Comparison of ENCODE assay signal across 10 mouse cellular contexts in genomic region chr8:91329461-91329850, GRCm38 (mm10). TPM values are rescaled to one million over a fixed set of nuclear protein-coding genes. Genes with fewer than 3 reads are reported as not detected.
A peak's percentile ranks its signal among the peaks of the same experiment; 100 is the strongest.
DNase-seq lines count a peak whose midpoint lies in the region; ATAC-seq and TF ChIP-seq lines count a peak whose summit lies in the region.
"Had no signal": no experiment of that assay in that cellular context is flagged by ENCODE, and none has a peak within 500 bp of the region (broad histone marks: within the 10 kb centered on the region; RNA-seq: fewer than 3 reads in every experiment).

No protein-coding gene starts in this region.

- no peak for ATAC-seq in forebrain, embryonic 11.5 days (replicated peaks; ENCODE audit: low FRiP score)
- peak; percentile 5; the same call in 1 of the 2 replicates for ATAC-seq in hindbrain, embryonic 16.5 days
- no peak for ATAC-seq in midbrain, embryonic 16.5 days
- ATAC-seq: intestine, embryonic 16.5 days had no signal

- peak overlapping the region; percentile 54; the same call in 1 of the 2 replicates for H3K27ac ChIP-seq in left cerebral cortex, adult 2 months
- 0 out of 2 replicates have a peak overlapping the region, but pooled peaks have one; percentile 12 for H3K27ac ChIP-seq in forebrain, embryonic 11.5 days (ENCODE audit: low read depth, low read length)
- peak overlapping the region; percentile 69 for H3K27ac ChIP-seq in hindbrain, embryonic 16.5 days (ENCODE audit: low read depth, low read length)
- H3K27ac ChIP-seq in midbrain, embryonic 16.5 days (ENCODE audit: low read length), result peak overlapping the region; percentile 82

- H3K4me2 ChIP-seq in forebrain, embryonic 11.5 days (ENCODE audit: low read depth, low read length, severe bottlenecking), result no peak overlapping the region
- H3K4me2 ChIP-seq in hindbrain, embryonic 16.5 days (ENCODE audit: low read length), result peak overlapping the region; percentile 50
- peak overlapping the region; percentile 40 for H3K4me2 ChIP-seq in midbrain, embryonic 16.5 days (ENCODE audit: low read length)

- no peaks in the 10 kb centered on the region for H3K27me3 ChIP-seq in forebrain, embryonic 11.5 days (ENCODE audit: control insufficient read depth, insufficient read depth, low read length)
- H3K27me3 ChIP-seq in hindbrain, embryonic 16.5 days (replicated peaks; ENCODE audit: control insufficient read depth, insufficient read depth, low read length), result no peaks in the 10 kb centered on the region
- H3K27me3 ChIP-seq in midbrain, embryonic 16.5 days (ENCODE audit: control insufficient read depth, insufficient read depth, low read depth, low read length), result no peaks in the 10 kb centered on the region

- DNase-seq in left cerebral cortex, adult 2 months (ENCODE audit: extremely low spot score in 1 of 2, low spot score in 2 of 2), result no peak
- DNase-seq in left cerebral cortex, postnatal 4 days, result no peak
- no peak for DNase-seq in forebrain, embryonic 11.5 days (ENCODE audit: low spot score)
- no peak for DNase-seq in kidney, adult 9 months
- DNase-seq in thymus, postnatal 0 days (ENCODE audit: low spot score), result no peak
- no peak for DNase-seq in left cerebral cortex, postnatal 10 days (ENCODE audit: extremely low spot score in 1 of 2, low spot score in 2 of 2)
- DNase-seq: cerebellum, adult 2 months had no signal

- no peaks in the 10 kb centered on the region for H3K36me3 ChIP-seq in forebrain, embryonic 11.5 days (ENCODE audit: control insufficient read depth, insufficient read depth, low read length)
- no peaks in the 10 kb centered on the region for H3K36me3 ChIP-seq in hindbrain, embryonic 16.5 days (ENCODE audit: control insufficient read depth, insufficient read depth, low read length)
- H3K36me3 ChIP-seq in midbrain, embryonic 16.5 days (ENCODE audit: control insufficient read depth, insufficient read depth, low read length), result no peaks in the 10 kb centered on the region

- peaks cover 7% of the 10 kb centered on the region; the same call in 1 of the 2 replicates for H3K4me1 ChIP-seq in forebrain, embryonic 11.5 days (replicated peaks; ENCODE audit: control insufficient read depth, insufficient read depth, low read length)
- H3K4me1 ChIP-seq in hindbrain, embryonic 16.5 days (ENCODE audit: control insufficient read depth, insufficient read depth, low read depth, low read length), result peaks cover 30% of the 10 kb centered on the region
- peaks cover 38% of the 10 kb centered on the region for H3K4me1 ChIP-seq in midbrain, embryonic 16.5 days (ENCODE audit: control insufficient read depth, insufficient read depth, low read length)

- no peak overlapping the region for H3K4me3 ChIP-seq in left cerebral cortex, adult 2 months
- H3K4me3 ChIP-seq in forebrain, embryonic 11.5 days (ENCODE audit: low read depth, low read length), result no peak overlapping the region
- no peak overlapping the region for H3K4me3 ChIP-seq in hindbrain, embryonic 16.5 days (ENCODE audit: low read length)
- no peak overlapping the region for H3K4me3 ChIP-seq in midbrain, embryonic 16.5 days (ENCODE audit: low read depth, low read length)

- TF ChIP-seq CTCF in left cerebral cortex, adult 2 months (IDR thresholded peaks at IDR 0.05), result no peak

- 0 out of 2 replicates have a peak overlapping the region, but pooled peaks have one; percentile 6 for H3K9ac ChIP-seq in forebrain, embryonic 11.5 days (ENCODE audit: low read length)
- H3K9ac ChIP-seq in hindbrain, embryonic 16.5 days (ENCODE audit: low read depth, low read length), result no peak overlapping the region; the same call in 1 of the 2 replicates
- peak overlapping the region; percentile 52 for H3K9ac ChIP-seq in midbrain, embryonic 16.5 days (ENCODE audit: low read depth, low read length)

- intact Hi-C loops in left cerebral cortex, adult 2 months (cut with DNase I), result no loop called here
- intact Hi-C loops in left cerebral cortex, postnatal 4 days (cut with DNase I), result no loop called here
- intact Hi-C loops in left cerebral cortex, postnatal 10 days (cut with DNase I), result no loop called here

- WGBS in forebrain, embryonic 11.5 days, result 43% methylated on average over 6 of the region's 6 CpGs
- WGBS in hindbrain, embryonic 16.5 days, result 28% methylated on average over 6 of the region's 6 CpGs
- 29% methylated on average over 6 of the region's 6 CpGs for WGBS in midbrain, embryonic 16.5 days

- H3K9me3 ChIP-seq in forebrain, embryonic 11.5 days (ENCODE audit: control insufficient read depth, low read length), result no peaks in the 10 kb centered on the region; the same call in 1 of the 2 replicates
- H3K9me3 ChIP-seq in hindbrain, embryonic 16.5 days (ENCODE audit: control insufficient read depth, low read length), result no peaks in the 10 kb centered on the region
- H3K9me3 ChIP-seq in midbrain, embryonic 16.5 days (replicated peaks; ENCODE audit: control insufficient read depth, low read length, poor library complexity, severe bottlenecking), result no peaks in the 10 kb centered on the region

RNA-seq across cellular contexts. Expression of gene Fto, which starts 16.1 kb away (rescaled TPM):
- 100 to 1,000 TPM; 152 to 155 TPM for total RNA-seq in left cerebral cortex, adult 2 months (2021)
- total RNA-seq in left cerebral cortex, postnatal 4 days (2021), result 100 to 1,000 TPM; 121 to 133 TPM
- 109 and 111 TPM in 2 replicates for polyA plus RNA-seq in forebrain, embryonic 11.5 days (2014; fragmentation: Nextera tagmentation; extraction: Ambion mirVana)
- polyA plus RNA-seq in hindbrain, embryonic 16.5 days (2015; fragmentation: Nextera tagmentation; extraction: Ambion mirVana), result 151 and 169 TPM in 2 replicates
- 171 and 177 TPM in 2 replicates for polyA plus RNA-seq in midbrain, embryonic 16.5 days (2015; fragmentation: Nextera tagmentation; extraction: Ambion mirVana)
- polyA plus RNA-seq in thymus, postnatal 0 days (2015; fragmentation: Nextera tagmentation; extraction: Ambion mirVana), result 33.4 and 37.5 TPM in 2 replicates
- total RNA-seq in left cerebral cortex, postnatal 10 days (2021), result 100 to 1,000 TPM; 122 to 128 TPM

RNA-seq across cellular contexts. Expression of gene Rpgrip1l, which starts 16.4 kb away (rescaled TPM):
- 10 to 100 TPM; 22.6 to 27.3 TPM for total RNA-seq in left cerebral cortex, adult 2 months (2021)
- total RNA-seq in left cerebral cortex, postnatal 4 days (2021), result 10 to 100 TPM; 19.9 to 23.9 TPM
- polyA plus RNA-seq in forebrain, embryonic 11.5 days (2014; fragmentation: Nextera tagmentation; extraction: Ambion mirVana), result 10.4 and 13.7 TPM in 2 replicates
- polyA plus RNA-seq in hindbrain, embryonic 16.5 days (2015; fragmentation: Nextera tagmentation; extraction: Ambion mirVana), result 10.0 and 10.6 TPM in 2 replicates
- 9.8 and 11.6 TPM in 2 replicates for polyA plus RNA-seq in midbrain, embryonic 16.5 days (2015; fragmentation: Nextera tagmentation; extraction: Ambion mirVana)
- polyA plus RNA-seq in thymus, postnatal 0 days (2015; fragmentation: Nextera tagmentation; extraction: Ambion mirVana), result 8.7 and 11.6 TPM in 2 replicates
- total RNA-seq in left cerebral cortex, postnatal 10 days (2021), result 10 to 100 TPM; 24.4 to 30.4 TPM

Comparison
In these comparisons a context has a peak if more than half of its experiments do, and no peak if none do; other contexts are left out.
1. H3K27ac ChIP-seq: peak in every context shown above with its lines; median percentile 82 in midbrain, embryonic 16.5 days; 69 in hindbrain, embryonic 16.5 days; 54 in left cerebral cortex, adult 2 months; 12 in forebrain, embryonic 11.5 days.